Mouse (Mus musculus) CH12.LX (cell line): ENCODE measurements at regions not wholly inside any gene's neighbourhood (a gene's known extent, or its start where the extent isn't known, plus 50 kb on each side); places are given as distances from the start of the nearest gene placed in this dataset.

Experiments used
- DNase-seq: peaks from one replicate; pipeline ENCODE4 v3.0.0-alpha.2; 2013; ENCODE audit errors: extremely low read depth
- H3K27ac ChIP-seq: 2 replicates; pipeline ENCODE4 v1.5.1; 2012; ENCODE audit warnings: low read depth, mild to moderate bottlenecking, control low read depth, moderate library complexity; ENCODE audit not compliant: insufficient read depth
- H3K27me3 ChIP-seq: replicated peaks from 2 replicates; pipeline ENCODE3; 2012; ENCODE audit warnings: inconsistent platforms
- H3K36me3 ChIP-seq, 2 experiments: replicated peaks in 1 of 2; 2 replicates each; pipeline versions ENCODE3 to v1.6.1; 2012; ENCODE audit warnings: inconsistent platforms in 1 of 2, low read length in 1 of 2, mild to moderate bottlenecking in 1 of 2, mixed read lengths in 1 of 2, moderate library complexity in 1 of 2; ENCODE audit not compliant: control insufficient read depth in 1 of 2, insufficient read depth in 1 of 2
- H3K4me1 ChIP-seq, 2 experiments: 2 replicates each; pipeline ENCODE4 v1.6.1; 2012; ENCODE audit warnings: inconsistent platforms in 1 of 2, moderate library complexity in 1 of 2; ENCODE audit not compliant: insufficient read depth in 2 of 2, control insufficient read depth in 1 of 2
- H3K4me2 ChIP-seq: 2 replicates; pipeline ENCODE4 v1.6.1; 2012; ENCODE audit warnings: low read depth, mild to moderate bottlenecking, control low read depth; ENCODE audit not compliant: poor library complexity, insufficient read depth, severe bottlenecking
- H3K4me3 ChIP-seq, 3 experiments: fragments of 150-350 bp in 1 of 3; sonication (generic) in 1 of 3; replicated peaks in 1 of 3; 2 replicates each; pipeline versions ENCODE3 to v1.5.1; 2011 to 2012; ENCODE audit warnings: low read depth in 2 of 3, low read length in 2 of 3, mild to moderate bottlenecking in 2 of 3, moderate library complexity in 2 of 3, control low read depth in 1 of 3, improper control_type of control experiment in 1 of 3, inconsistent platforms in 1 of 3, mixed read lengths in 1 of 3; ENCODE audit not compliant: poor library complexity in 1 of 3
- H3K79me2 ChIP-seq: replicated peaks from 2 replicates; pipeline ENCODE4 v1.6.1; 2012; ENCODE audit warnings: mild to moderate bottlenecking, moderate library complexity; ENCODE audit not compliant: control insufficient read depth, poor library complexity, insufficient read depth, severe bottlenecking; ENCODE audit errors: extremely low read depth
- H3K9ac ChIP-seq: 2 replicates; pipeline ENCODE4 v1.6.1; 2012; ENCODE audit warnings: low read depth, mild to moderate bottlenecking, control low read depth, moderate library complexity; ENCODE audit not compliant: insufficient read depth
- H3K9me3 ChIP-seq: replicated peaks from 2 replicates; pipeline ENCODE3; 2012; ENCODE audit warnings: low read length, inconsistent platforms, mixed read lengths
- BHLHE40 ChIP-seq: IDR thresholded peaks from 2 replicates; pipeline ENCODE4 v1.6.1; 2011; ENCODE audit warnings: mild to moderate bottlenecking, low read depth, low read length, improper control_type of control experiment
- CHD1 ChIP-seq: IDR thresholded peaks from 2 replicates; pipeline ENCODE4 v1.6.1; 2012; ENCODE audit warnings: low read depth, low read length, improper control_type of control experiment, inconsistent platforms
- CHD2 ChIP-seq: IDR thresholded peaks from 2 replicates; pipeline ENCODE4 v1.6.1; 2011; ENCODE audit warnings: low read length, improper control_type of control experiment
- ELF1 ChIP-seq: IDR thresholded peaks from 2 replicates; pipeline ENCODE4 v1.6.1; 2014; ENCODE audit warnings: low read depth, mild to moderate bottlenecking, inconsistent platforms, low read length, improper control_type of control experiment
- EP300 ChIP-seq: IDR thresholded peaks from 2 replicates; pipeline ENCODE4 v1.6.1; 2011; ENCODE audit warnings: low read length, improper control_type of control experiment
- JUND ChIP-seq: conservative IDR thresholded peaks from 2 replicates; pipeline ENCODE4 v1.6.1; 2011; ENCODE audit warnings: low read depth, low read length, improper control_type of control experiment
- MAX ChIP-seq: IDR thresholded peaks from 2 replicates; pipeline ENCODE4 v1.6.1; 2011; ENCODE audit warnings: low read length, improper control_type of control experiment
- MAZ ChIP-seq: IDR thresholded peaks from 2 replicates; pipeline ENCODE4 v1.6.1; 2012; ENCODE audit warnings: low read depth, mild to moderate bottlenecking, inconsistent platforms, low read length, improper control_type of control experiment, moderate library complexity
- MXI1 ChIP-seq: IDR thresholded peaks from 2 replicates; pipeline ENCODE4 v1.6.1; 2011; ENCODE audit warnings: mild to moderate bottlenecking, low read depth, low read length, improper control_type of control experiment
- NRF1 ChIP-seq: IDR thresholded peaks from 2 replicates; pipeline ENCODE4 v1.6.1; 2014; ENCODE audit warnings: low read depth, mild to moderate bottlenecking, inconsistent platforms, low read length, improper control_type of control experiment, moderate library complexity
- PAX5 ChIP-seq: IDR thresholded peaks from 2 replicates; pipeline ENCODE4 v1.6.1; 2012; ENCODE audit warnings: low read length, inconsistent platforms, mixed read lengths
- RCOR1 ChIP-seq: conservative IDR thresholded peaks from 2 replicates; pipeline ENCODE4 v1.6.1; 2012; ENCODE audit warnings: low read depth, mild to moderate bottlenecking, inconsistent platforms, low read length, improper control_type of control experiment
- SMC3 ChIP-seq: IDR thresholded peaks from 2 replicates; pipeline ENCODE4 v1.6.1; 2011; ENCODE audit warnings: low read depth, low read length, improper control_type of control experiment
- TCF12 ChIP-seq: IDR thresholded peaks from 2 replicates; pipeline ENCODE4 v1.6.1; 2014; ENCODE audit warnings: low read depth, mild to moderate bottlenecking, inconsistent platforms, low read length, improper control_type of control experiment
- USF1 ChIP-seq: IDR thresholded peaks from 2 replicates; pipeline ENCODE4 v1.6.1; 2014; ENCODE audit warnings: low read depth, mild to moderate bottlenecking, inconsistent platforms, low read length, improper control_type of control experiment
- USF2 ChIP-seq: conservative IDR thresholded peaks from 2 replicates; pipeline ENCODE4 v1.6.1; 2011; ENCODE audit warnings: low read depth, low read length, improper control_type of control experiment
- ZKSCAN1 ChIP-seq: IDR thresholded peaks from 2 replicates; pipeline ENCODE4 v1.6.1; 2012; ENCODE audit warnings: low read depth, inconsistent platforms, low read length, improper control_type of control experiment, borderline replicate concordance
- ZMIZ1 ChIP-seq: IDR thresholded peaks from 2 replicates; pipeline ENCODE4 v1.6.1; 2012; ENCODE audit warnings: low read depth, mild to moderate bottlenecking, inconsistent platforms, low read length, improper control_type of control experiment
- ZNF384 ChIP-seq: IDR thresholded peaks from 2 replicates; pipeline ENCODE4 v1.6.1; 2012; ENCODE audit warnings: low read depth, low read length, improper control_type of control experiment, inconsistent platforms
- dilution Hi-C: fragments of 300-500 bp; cut with MboI; formaldehyde crosslinking; loops from 2 replicates; pipeline ENCODE4 v1.14.3; 2020; ENCODE audit warnings: low sequenced_read_pairs; ENCODE audit not compliant: extremely low pct_unique_long_range_greater_than_20kb, extremely low pct_ligation_motif_present
- in situ Hi-C: fragments of 300-500 bp; cut with MboI; formaldehyde crosslinking; loops from 3 replicates; pipeline ENCODE4 v1.14.3; 2019; ENCODE audit warnings: low sequenced_read_pairs, low pct_ligation_motif_present, low pct_unique_long_range_greater_than_20kb, mixed read lengths

DNA sequence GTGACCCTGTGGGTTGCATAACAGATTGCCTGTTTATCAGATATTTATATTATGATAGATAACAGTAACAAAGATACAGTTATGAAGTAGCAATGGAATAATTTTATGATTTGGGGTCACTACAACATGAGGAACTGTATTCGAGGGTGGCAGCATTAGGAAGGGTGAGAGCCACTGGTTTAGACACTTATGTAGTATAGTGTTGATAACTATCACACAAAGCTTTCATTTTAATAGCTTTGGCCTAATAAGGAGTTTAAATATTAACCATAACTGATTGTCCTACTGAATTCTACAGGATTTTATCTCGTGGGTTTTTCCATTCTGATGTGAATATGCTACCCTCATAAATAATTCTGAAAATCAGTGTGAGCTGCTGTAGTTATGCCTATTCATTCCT, 538.6 kb upstream of the Cited2 start:
- Histone ChIP-seq H3K79me2 (no peaks in the 10 kb centered on the region), H3K9me3 (no peaks in the 10 kb centered on the region), H3K27ac (no peak overlapping the region), H3K36me3 (no peaks in the 10 kb centered on the region), H3K4me1 (no peaks in the 10 kb centered on the region), H3K4me3 (no peak overlapping the region), H3K27me3 (no peaks in the 10 kb centered on the region), H3K9ac (no peak overlapping the region), H3K4me2 (no peak overlapping the region)
- no peak for DNase-seq
- in situ Hi-C loops (no loop called here), dilution Hi-C loops (no loop called here)
- TF ChIP-seq MXI1 (no peak), USF2 (no peak)

DNA sequence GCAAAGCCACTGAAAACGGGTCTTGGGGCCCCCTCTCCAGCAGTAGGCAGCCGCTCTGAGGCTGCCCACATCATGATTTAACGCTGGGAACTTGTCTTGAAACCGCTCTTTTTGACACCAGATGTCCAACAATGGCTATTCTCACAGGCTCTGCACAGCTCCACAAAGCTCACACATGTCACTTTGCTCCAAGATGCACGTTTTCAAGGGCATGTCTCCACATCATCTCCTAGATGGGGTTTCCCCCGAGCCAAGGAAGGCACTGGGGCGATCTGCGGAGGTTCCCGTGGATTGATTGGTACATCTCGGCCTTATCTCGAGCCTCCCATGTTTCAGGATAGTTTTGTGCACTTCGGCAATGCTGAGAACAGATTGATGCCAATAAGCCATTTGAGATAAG, 526.8 kb upstream of the Cited2 start:
- dilution Hi-C loops (no loop called here), in situ Hi-C loops (no loop called here)
- no peaks in the 10 kb centered on the region for H3K27me3 ChIP-seq
- no peak for DNase-seq
- H3K4me3 ChIP-seq, result no peak overlapping the region
- no peaks in the 10 kb centered on the region for H3K36me3 ChIP-seq
- TF ChIP-seq ZNF384, result no peak
- no peak for TF ChIP-seq MXI1
- peak; percentile 39 for TF ChIP-seq BHLHE40
- no peak for TF ChIP-seq EP300
- no peaks in the 10 kb centered on the region for H3K79me2 ChIP-seq
- H3K9ac ChIP-seq, result no peak overlapping the region
- no peak overlapping the region for H3K4me2 ChIP-seq
- no peaks in the 10 kb centered on the region for H3K9me3 ChIP-seq
- H3K4me1 ChIP-seq, result peaks cover 14 to 30% of the 10 kb centered on the region in 2 experiments
- H3K27ac ChIP-seq, result no peak overlapping the region

GRCm38 (mm10) chr10:17196636-17197035, 526.4 kb upstream of the Cited2 start:
- Histone ChIP-seq H3K27ac (no peak overlapping the region), H3K9ac (no peak overlapping the region), H3K4me2 (no peak overlapping the region), H3K79me2 (no peaks in the 10 kb centered on the region), H3K4me3 (no peak overlapping the region), H3K4me1 (peaks cover 18 to 34% of the 10 kb centered on the region in 2 experiments), H3K36me3 (no peaks in the 10 kb centered on the region), H3K27me3 (no peaks in the 10 kb centered on the region), H3K9me3 (no peaks in the 10 kb centered on the region)
- in situ Hi-C loops, result no loop called here
- DNase-seq, result no peak
- dilution Hi-C loops, result no loop called here
- TF ChIP-seq EP300 (no peak), ZKSCAN1 (no peak), ZNF384 (no peak), NRF1 (no peak), ELF1 (no peak), MAX (no peak), USF1 (no peak), ZMIZ1 (no peak), CHD2 (no peak), TCF12 (no peak), RCOR1 (no peak), SMC3 (no peak), CHD1 (no peak), JUND (no peak), MAZ (no peak), PAX5 (no peak)
